Comparison of ENCODE assay signal across 8 mouse cellular contexts in the genomic region with DNA sequence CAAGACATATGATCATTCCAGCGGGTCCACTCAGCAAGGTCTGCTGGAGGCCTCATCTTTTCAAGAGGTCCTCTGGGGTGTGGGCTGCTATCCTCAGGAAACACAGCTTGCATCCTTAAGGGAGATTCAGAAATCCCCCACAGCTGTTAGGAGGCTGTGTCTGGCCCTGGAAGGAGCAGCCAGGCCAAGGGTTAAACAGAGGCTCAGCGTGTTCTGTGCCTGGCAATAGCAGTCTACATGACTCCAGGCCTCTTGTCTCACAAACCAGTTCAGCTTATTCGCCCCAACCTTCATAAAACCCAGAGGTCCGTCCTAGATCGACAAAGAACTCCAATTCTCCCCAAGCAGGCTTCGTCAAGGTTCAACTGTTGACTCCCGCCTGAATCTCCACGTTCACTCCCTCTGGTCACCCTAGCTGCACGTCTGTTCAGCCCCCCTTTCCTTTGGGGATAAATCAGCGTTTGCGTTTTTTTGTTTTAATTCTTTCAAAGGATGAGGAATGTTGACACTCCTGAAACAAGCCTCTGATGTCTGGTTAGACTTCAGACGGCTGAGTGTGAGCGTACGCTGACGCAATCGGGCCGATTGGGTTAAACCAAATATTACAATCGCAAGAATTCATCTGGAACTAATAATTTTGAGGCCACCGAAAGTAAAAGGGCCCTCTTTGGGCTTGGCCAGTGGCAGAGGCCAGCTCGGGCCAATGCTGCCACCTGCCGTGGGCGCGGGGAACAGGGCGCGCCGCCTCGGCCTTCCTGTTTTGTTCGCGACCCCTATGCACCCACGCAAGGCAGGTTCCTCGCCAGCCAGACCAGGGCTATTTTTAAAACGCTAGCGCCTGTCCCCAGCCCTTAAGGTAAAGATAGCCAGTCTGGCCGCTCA.
A peak's percentile ranks its signal among the peaks of the same experiment; 100 is the strongest.
DNase-seq lines count a peak whose midpoint lies in the region; ATAC-seq and TF ChIP-seq lines count a peak whose summit lies in the region.

No protein-coding gene starts in this region.

- H3K27ac ChIP-seq in embryonic facial prominence, embryonic 12.5 days = peak overlapping the region; percentile 98
- peak overlapping the region; percentile 83 for H3K27ac ChIP-seq in kidney, adult 2 months (ENCODE audit: insufficient read depth, low read depth, low read length)
- H3K27ac ChIP-seq in limb, embryonic 12.5 days = peak overlapping the region; percentile 99
- peak overlapping the region; percentile 98 for H3K27ac ChIP-seq in midbrain, embryonic 13.5 days
- H3K27ac ChIP-seq in small intestine, adult 2 months (ENCODE audit: insufficient read depth, low read depth, low read length) = peak overlapping the region; percentile 54

- H3K36me3 ChIP-seq in embryonic facial prominence, embryonic 12.5 days = no peaks in the 10 kb centered on the region
- no peaks in the 10 kb centered on the region for H3K36me3 ChIP-seq in kidney, adult 2 months (ENCODE audit: control insufficient read depth, insufficient read depth, low read length)
- H3K36me3 ChIP-seq in limb, embryonic 12.5 days = no peaks in the 10 kb centered on the region
- no peaks in the 10 kb centered on the region for H3K36me3 ChIP-seq in midbrain, embryonic 13.5 days
- H3K36me3 ChIP-seq in small intestine, adult 2 months (ENCODE audit: control insufficient read depth, insufficient read depth, low read length) = no peaks in the 10 kb centered on the region

- TF ChIP-seq CTCF in kidney, adult 2 months (conservative IDR thresholded peaks at IDR 0.05; ENCODE audit: insufficient read depth, insufficient read length, low read depth, low read length) = peak; percentile 76
- peak; percentile 72 for TF ChIP-seq CTCF in small intestine, adult 2 months (IDR thresholded peaks at IDR 0.05; ENCODE audit: extremely low read depth, insufficient read length, insufficient replicate concordance, low read depth, low read length)

- H3K4me2 ChIP-seq in embryonic facial prominence, embryonic 12.5 days (replicated peaks) = peak overlapping the region; percentile 54
- H3K4me2 ChIP-seq in limb, embryonic 12.5 days = peak overlapping the region; percentile 67
- peak overlapping the region; percentile 70 for H3K4me2 ChIP-seq in midbrain, embryonic 13.5 days (replicated peaks)

- peak; percentile 93 for DNase-seq in adrenal gland, postnatal 10 days
- DNase-seq in heart, adult 8-10 months (ENCODE audit: low spot score) = peak; percentile 92
- DNase-seq in kidney, adult 2 months = peak; percentile 90

- H3K9me3 ChIP-seq in embryonic facial prominence, embryonic 12.5 days = no peaks in the 10 kb centered on the region
- no peaks in the 10 kb centered on the region for H3K9me3 ChIP-seq in limb, embryonic 12.5 days
- no peaks in the 10 kb centered on the region for H3K9me3 ChIP-seq in midbrain, embryonic 13.5 days

- ATAC-seq in embryonic facial prominence, embryonic 12.5 days (ENCODE audit: insufficient number of reproducible peaks, insufficient read depth, low FRiP score, low TSS enrichment) = peak; percentile 84
- ATAC-seq in limb, embryonic 12.5 days (ENCODE audit: insufficient number of reproducible peaks, insufficient read depth, low FRiP score, low TSS enrichment, low read depth) = peak; percentile 67
- peak; percentile 81 for ATAC-seq in midbrain, embryonic 13.5 days
- no peak for ATAC-seq in erythroid progenitor cell, adult 5-6 weeks (replicated peaks; ENCODE audit: low FRiP score, poor library complexity, severe bottlenecking)

- WGBS in embryonic facial prominence, embryonic 12.5 days = 2% methylated on average over 34 of the region's 34 CpGs
- 6% methylated on average over 34 of the region's 34 CpGs for whole genome bisulfite sequencing in kidney, adult 2 months
- WGBS in limb, embryonic 12.5 days = 2% methylated on average over 34 of the region's 34 CpGs
- 2% methylated on average over 34 of the region's 34 CpGs for WGBS in midbrain, embryonic 13.5 days
- 12% methylated on average over 34 of the region's 34 CpGs for WGBS in small intestine, adult 2 months

- H3K4me1 ChIP-seq in embryonic facial prominence, embryonic 12.5 days = peaks cover 35% of the 10 kb centered on the region
- no peaks in the 10 kb centered on the region for H3K4me1 ChIP-seq in kidney, adult 2 months (ENCODE audit: control insufficient read depth, insufficient read depth, low read length)
- peaks cover 42% of the 10 kb centered on the region for H3K4me1 ChIP-seq in limb, embryonic 12.5 days (replicated peaks)
- peaks cover 51% of the 10 kb centered on the region for H3K4me1 ChIP-seq in midbrain, embryonic 13.5 days (replicated peaks)
- no peaks in the 10 kb centered on the region for H3K4me1 ChIP-seq in small intestine, adult 2 months (ENCODE audit: control insufficient read depth, insufficient read depth, insufficient read length, low read length)

- H3K9ac ChIP-seq in embryonic facial prominence, embryonic 12.5 days = 0 out of 2 replicates have a peak overlapping the region, but pooled peaks have one; percentile 22
- peak overlapping the region; percentile 78 for H3K9ac ChIP-seq in limb, embryonic 12.5 days (replicated peaks)
- H3K9ac ChIP-seq in midbrain, embryonic 13.5 days (replicated peaks) = peak overlapping the region; percentile 78

- peak overlapping the region; percentile 37 for H3K4me3 ChIP-seq in embryonic facial prominence, embryonic 12.5 days
- H3K4me3 ChIP-seq in kidney, adult 2 months (ENCODE audit: insufficient read depth, low read depth, low read length) = peak overlapping the region; percentile 51
- H3K4me3 ChIP-seq in limb, embryonic 12.5 days (replicated peaks) = peak overlapping the region; percentile 44
- H3K4me3 ChIP-seq in midbrain, embryonic 13.5 days (replicated peaks) = peak overlapping the region; percentile 42
- H3K4me3 ChIP-seq in small intestine, adult 2 months (ENCODE audit: low read depth, low read length) = peak overlapping the region; percentile 56

- no peaks in the 10 kb centered on the region for H3K27me3 ChIP-seq in embryonic facial prominence, embryonic 12.5 days
- no peaks in the 10 kb centered on the region for H3K27me3 ChIP-seq in kidney, adult 2 months (replicated peaks; ENCODE audit: control insufficient read depth, insufficient read depth, low read length)
- no peaks in the 10 kb centered on the region for H3K27me3 ChIP-seq in limb, embryonic 12.5 days
- no peaks in the 10 kb centered on the region for H3K27me3 ChIP-seq in midbrain, embryonic 13.5 days
- no peaks in the 10 kb centered on the region for H3K27me3 ChIP-seq in small intestine, adult 2 months (ENCODE audit: control insufficient read depth, insufficient read depth, low read length)

- no peak for TF ChIP-seq POLR2A in kidney, adult 2 months (IDR thresholded peaks at IDR 0.05; ENCODE audit: low read depth, low read length)
- no peak for TF ChIP-seq POLR2A in small intestine, adult 2 months (IDR thresholded peaks at IDR 0.05; ENCODE audit: low read depth, low read length)

Comparison
In these comparisons a context has a peak if more than half of its experiments do, and no peak if none do; other contexts are left out.
1. H3K9ac ChIP-seq: peak in every context shown above with its lines; median percentile 78 in limb, embryonic 12.5 days; 78 in midbrain, embryonic 13.5 days; 22 in embryonic facial prominence, embryonic 12.5 days.